Mouse (Mus musculus) heart, adult 2 months (tissue): ENCODE data around the gene Gm2916. TPM values are rescaled to one million over a fixed set of nuclear protein-coding genes. Genes with fewer than 3 reads are reported as not detected.
"Not testable (repeated sequence)": the region's sequence is repeated elsewhere in the genome, so short reads cannot be mapped to it uniquely, and the experiment has no call there.

ENCODE experiments used
- DNase-seq, 2 experiments: peaks; one replicate each; pipeline ENCODE4 v3.0.0; 2021
- H3K27ac ChIP-seq: fragments of 200-600 bp; 2 replicates; pipeline ENCODE4 v1.8.1; 2022
- H3K27me3 ChIP-seq: fragments of 200-500 bp; 2 replicates; pipeline ENCODE4 v1.6.1; 2012; ENCODE audit warnings: mild to moderate bottlenecking, low read length, inconsistent platforms, mixed read lengths; ENCODE audit not compliant: control insufficient read depth, insufficient read depth
- H3K36me3 ChIP-seq: fragments of 200-500 bp; 2 replicates; pipeline ENCODE4 v1.6.1; 2012; ENCODE audit warnings: low read length, inconsistent platforms; ENCODE audit not compliant: control insufficient read depth, insufficient read depth
- H3K4me1 ChIP-seq: fragments of 200-500 bp; 2 replicates; pipeline ENCODE4 v1.6.1; 2011; ENCODE audit warnings: low read length; ENCODE audit not compliant: control insufficient read depth, insufficient read depth
- H3K4me3 ChIP-seq: fragments of 200-600 bp; 2 replicates; pipeline ENCODE4 v1.8.1; 2022
- H3K79me2 ChIP-seq: fragments of 200-500 bp; replicated peaks from 2 replicates; pipeline ENCODE4 v1.6.1; 2012; ENCODE audit warnings: mild to moderate bottlenecking, inconsistent platforms, low read length, moderate library complexity, mixed read lengths; ENCODE audit not compliant: control insufficient read depth, insufficient read depth
- H3K9ac ChIP-seq: fragments of 200-500 bp; 2 replicates; pipeline ENCODE4 v1.6.1; 2012; ENCODE audit warnings: low read depth, mild to moderate bottlenecking, control low read depth, inconsistent platforms, low read length, mixed read lengths
- WGBS: fragments of 180-500 bp; shearing (Covaris S2); methylation state at CpG from one replicate; pipeline ENCODE4 v1.1.7; 2018; 5-methylcytosine and 5-hydroxymethylcytosine counted together
- intact Hi-C: fragments of 180-260 bp; cut with DNase I; formaldehyde crosslinking; loops from one replicate; pipeline ENCODE4 v1.15.1; 2025
- long read RNA-seq: library from polyadenylated mRNA; stranded (forward); transcript quantifications from one replicate; pipeline ENCODE4 v2.0.0, GENCODE M21; 2021
- polyA plus RNA-seq: library from polyadenylated mRNA; depleted of rRNA; stranded (reverse); fragments of >200 nt; gene quantifications from 2 replicates; pipeline ENCODE4 v1.2.3, GENCODE M21; 2012; rRNA removed
- total RNA-seq, 2 experiments: library from RNA; stranded (reverse); gene quantifications; 2 replicates each; pipeline ENCODE4 v1.2.3; 2021

Gene Gm2916
- total RNA-seq, result not detected
- polyA plus RNA-seq, result not detected in 2 replicates
- long read RNA-seq, result 0 reads

DNA sequence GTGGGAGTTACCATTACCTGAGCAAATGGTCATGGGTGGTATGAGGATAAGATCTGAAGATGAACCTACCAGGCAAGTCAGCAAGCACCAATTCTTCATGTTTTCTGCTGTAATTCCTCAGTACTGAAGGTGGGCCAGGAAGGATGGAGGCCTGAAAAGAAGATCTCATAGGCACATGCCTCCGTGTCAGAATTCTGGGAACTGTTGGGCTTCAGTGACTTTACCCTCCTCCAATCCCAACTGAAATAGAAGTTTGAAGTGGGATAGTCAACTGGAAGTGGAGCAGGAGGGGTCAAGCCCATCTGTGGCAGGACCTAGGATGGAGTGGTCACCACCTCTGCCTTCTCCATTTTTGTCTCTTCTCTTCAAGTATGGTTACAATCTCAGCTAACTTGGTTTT lies at the start of gene Gm2916:
Gm2916 (plus strand) TSS at position 301 of the 400 bp plus-strand sequence.
- intact Hi-C loops, H3K4me3 ChIP-seq, DNase-seq, H3K9ac ChIP-seq, H3K27ac ChIP-seq, H3K36me3 ChIP-seq, H3K79me2 ChIP-seq, H3K27me3 ChIP-seq, H3K4me1 ChIP-seq: not testable (repeated sequence)
- no CpG with 5 or more reads among the region's 1 CpGs for WGBS

DNA sequence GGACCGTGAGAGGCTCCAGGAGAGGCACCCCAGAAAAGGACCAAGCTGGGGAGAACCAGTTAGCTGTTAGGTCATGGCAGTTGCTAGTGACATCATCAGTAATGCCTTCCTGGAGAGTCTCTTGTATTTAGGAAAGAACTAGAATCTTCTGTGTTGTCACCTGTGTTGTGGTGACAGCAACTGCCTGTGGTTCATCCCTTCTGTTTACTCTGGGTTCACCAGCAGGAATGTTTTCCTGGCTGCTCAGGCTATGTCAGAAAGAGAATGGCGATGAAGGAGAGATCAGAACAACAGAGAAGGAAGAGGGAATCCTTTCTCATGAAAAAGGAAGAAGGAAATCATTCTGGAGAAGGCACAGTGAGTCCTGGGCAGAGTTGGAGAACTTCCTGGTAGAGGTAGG lies 38.0 kb upstream of the Gm2916 start, which contains the start of gene Gm3033:
Gm3033 (plus strand) TSS at position 301 of the 400 bp plus-strand sequence.
- H3K4me1 ChIP-seq, H3K27ac ChIP-seq, H3K27me3 ChIP-seq, H3K79me2 ChIP-seq, H3K36me3 ChIP-seq, H3K4me3 ChIP-seq, H3K9ac ChIP-seq, DNase-seq, intact Hi-C loops: not testable (repeated sequence)
- WGBS, result no CpG with 5 or more reads among the region's 2 CpGs

DNA sequence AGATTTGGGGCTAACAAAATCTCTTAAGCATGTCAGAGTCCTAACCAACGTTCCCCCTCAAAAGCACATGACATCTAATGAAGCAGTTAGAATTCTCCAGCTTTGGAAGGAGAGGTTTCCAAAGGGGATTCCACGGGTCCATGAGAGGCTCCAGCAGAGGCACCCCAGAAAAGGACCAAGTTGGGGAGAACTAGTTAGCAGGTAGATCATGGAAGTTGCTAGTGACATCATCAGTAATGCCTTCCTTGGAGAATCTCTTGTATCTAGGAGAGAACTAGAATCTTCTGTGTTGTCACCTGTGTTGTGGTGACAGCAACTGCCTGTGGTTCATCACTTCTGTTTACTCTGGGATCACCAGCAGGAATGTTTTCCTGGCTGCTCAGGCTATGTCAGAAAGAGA lies 47.5 kb downstream of the Gm2916 start, which contains the start of gene Gm3029:
Gm3029 (plus strand) TSS at position 301 of the 400 bp plus-strand sequence.
- 13% methylated on average over 1 of the region's 2 CpGs for WGBS
- DNase-seq, H3K9ac ChIP-seq, H3K79me2 ChIP-seq, H3K4me1 ChIP-seq, H3K4me3 ChIP-seq, intact Hi-C loops, H3K27ac ChIP-seq, H3K27me3 ChIP-seq, H3K36me3 ChIP-seq: not testable (repeated sequence)

DNA sequence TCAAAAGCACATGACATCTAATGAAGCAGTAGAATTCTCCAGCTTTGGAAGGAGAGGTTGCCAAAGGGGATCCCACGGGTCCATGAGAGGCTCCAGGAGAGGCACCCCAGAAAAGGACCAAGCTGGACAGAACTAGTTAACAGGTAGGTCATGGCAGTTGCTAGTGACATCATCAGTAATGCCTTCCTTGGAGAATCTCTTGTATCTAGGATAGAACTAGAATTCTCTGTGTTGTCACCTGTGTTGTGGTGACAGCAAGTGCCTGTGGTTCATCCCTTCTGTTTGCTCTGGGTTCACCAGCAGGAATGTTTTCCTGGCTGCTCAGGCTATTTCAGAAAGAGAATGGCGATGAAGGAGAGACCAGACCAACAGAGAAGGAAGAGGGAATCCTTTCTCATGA lies 79.3 kb downstream of the Gm2916 start, which contains the start of gene Gm3095:
Gm3095 (plus strand) TSS at position 301 of the 400 bp plus-strand sequence.
- DNase-seq, intact Hi-C loops, H3K9ac ChIP-seq, H3K4me3 ChIP-seq, H3K4me1 ChIP-seq, H3K27me3 ChIP-seq, H3K27ac ChIP-seq, H3K79me2 ChIP-seq, H3K36me3 ChIP-seq: not testable (repeated sequence)
- no CpG with 5 or more reads among the region's 2 CpGs for WGBS

Other genes starting within 250 kb of the Gm2916 start
- not detected for gene Gm3012, start 249.7 kb upstream of the Gm2916 start, total RNA-seq
- not detected in 2 replicates for gene Gm3012, start 249.7 kb upstream of the Gm2916 start, polyA plus RNA-seq
- gene Gm3020, start 232.1 kb upstream of the Gm2916 start, total RNA-seq, result under 1 TPM in 1 of 2 experiments, not detected in 1; 0.25 TPM
- 0.09 and 0.16 TPM in 2 replicates for gene Gm3020, start 232.1 kb upstream of the Gm2916 start, polyA plus RNA-seq
- gene Gm3043, start 195.4 kb upstream of the Gm2916 start, total RNA-seq, result not detected
- gene Gm3043, start 195.4 kb upstream of the Gm2916 start, polyA plus RNA-seq, result not detected in 2 replicates
- under 1 TPM in 1 of 2 experiments, not detected in 1; 0.30 TPM for gene Gm3002, start 74.1 kb upstream of the Gm2916 start, total RNA-seq
- gene Gm3002, start 74.1 kb upstream of the Gm2916 start, polyA plus RNA-seq, result 0.90 TPM in 1 of 2 replicates, not detected in the other
- not detected for gene Gm3033, start 37.9 kb upstream of the Gm2916 start, total RNA-seq
- gene Gm3033, start 37.9 kb upstream of the Gm2916 start, polyA plus RNA-seq, result 0.08 and 0.23 TPM in 2 replicates
- gene Gm3029, start 47.6 kb downstream of the Gm2916 start, total RNA-seq, result not detected
- not detected in 2 replicates for gene Gm3029, start 47.6 kb downstream of the Gm2916 start, polyA plus RNA-seq
- gene Gm3095, start 79.4 kb downstream of the Gm2916 start, total RNA-seq, result not detected
- gene Gm3095, start 79.4 kb downstream of the Gm2916 start, polyA plus RNA-seq, result 0.25 and 0.26 TPM in 2 replicates
- gene Gm3099, start 114.2 kb downstream of the Gm2916 start, total RNA-seq, result not detected
- gene Gm3099, start 114.2 kb downstream of the Gm2916 start, polyA plus RNA-seq, result not detected in 2 replicates
- gene Gm5796, start 139.8 kb downstream of the Gm2916 start, total RNA-seq, result under 1 TPM in 1 of 2 experiments, not detected in 1; 0.57 TPM
- 0.14 TPM in 1 of 2 replicates, not detected in the other for gene Gm5796, start 139.8 kb downstream of the Gm2916 start, polyA plus RNA-seq
- under 1 TPM in 1 of 2 experiments, not detected in 1; 0.16 TPM for gene Gm3115, start 199.9 kb downstream of the Gm2916 start, total RNA-seq
- not detected in 2 replicates for gene Gm3115, start 199.9 kb downstream of the Gm2916 start, polyA plus RNA-seq
- under 1 TPM; 0.31 to 0.66 TPM for gene Gm8108, start 226.4 kb downstream of the Gm2916 start, total RNA-seq
- 0.41 and 0.61 TPM in 2 replicates for gene Gm8108, start 226.4 kb downstream of the Gm2916 start, polyA plus RNA-seq